Mouse (Mus musculus): ENCODE results near the gene Klf7. TPM values are rescaled to one million over a fixed set of nuclear protein-coding genes. Genes with fewer than 3 reads are reported as not detected.

The Klf7 gene
- total and polyA plus RNA-seq, 3 experiments: 1.6 to 3.1 TPM; not detected in 1

- H3K27ac ChIP-seq (ENCODE audit: control insufficient read depth, low read depth, low read length): no peak overlapping the region
- H3K27me3 ChIP-seq (ENCODE audit: control insufficient read depth in 1 of 2, insufficient read depth in 2 of 2, low read length in 2 of 2): no peaks in the 10 kb centered on the region
- no peaks in the 10 kb centered on the region for H3K4me1 ChIP-seq (ENCODE audit: control insufficient read depth in 1 of 2, insufficient read depth in 2 of 2, low read length in 2 of 2)
- TF ChIP-seq TAL1 (IDR thresholded peaks at IDR 0.05; ENCODE audit: low read length) (no peak), MAZ (IDR thresholded peaks at IDR 0.05; ENCODE audit: low read depth, low read length) (no peak), MYC (IDR thresholded peaks at IDR 0.05; ENCODE audit: low read depth, low read length) (no peak), EP300 (IDR thresholded peaks at IDR 0.05; ENCODE audit: low read depth in 1 of 2, low read length in 2 of 2) (no peak), BHLHE40 (IDR thresholded peaks at IDR 0.05; ENCODE audit: borderline replicate concordance, low read depth, low read length) (no peak), USF2 (IDR thresholded peaks at IDR 0.05; ENCODE audit: borderline replicate concordance in 1 of 2, insufficient read depth in 1 of 2, low read depth in 1 of 2, low read length in 2 of 2) (no peak), CHD2 (IDR thresholded peaks at IDR 0.05; ENCODE audit: low read length) (no peak), RAD21 (IDR thresholded peaks at IDR 0.05; ENCODE audit: low read depth, low read length) (no peak), USF1 (IDR thresholded peaks at IDR 0.05; ENCODE audit: low read depth, low read length) (no peak), SIN3A (IDR thresholded peaks at IDR 0.05; ENCODE audit: low read length) (no peak), MYB (IDR thresholded peaks at IDR 0.05; ENCODE audit: low read depth, low read length) (no peak), NELFE (IDR thresholded peaks at IDR 0.05; ENCODE audit: low read depth, low read length) (no peak), ETS1 (IDR thresholded peaks at IDR 0.05; ENCODE audit: low read depth, low read length) (no peak), POLR2A (IDR thresholded peaks at IDR 0.05; ENCODE audit: control insufficient read depth in 1 of 2, insufficient read depth in 1 of 2, low read depth in 1 of 2, low read length in 2 of 2, poor library complexity in 1 of 2) (no peak), ZKSCAN1 (IDR thresholded peaks at IDR 0.05; ENCODE audit: low read depth, low read length) (no peak), ZC3H11A (IDR thresholded peaks at IDR 0.05; ENCODE audit: low read depth, low read length) (no peak), CTCF (IDR thresholded peaks at IDR 0.05 in 2 of 3, conservative IDR thresholded peaks at IDR 0.05 in 1 of 3; ENCODE audit: control insufficient read depth in 1 of 3, insufficient read depth in 1 of 3, low read depth in 2 of 3, low read length in 3 of 3, poor library complexity in 1 of 3, severe bottlenecking in 1 of 3) (no peak), POLR2AphosphoS5 (IDR thresholded peaks at IDR 0.05; ENCODE audit: borderline replicate concordance, low read depth, low read length) (no peak)
- no peak overlapping the region for H3K9ac ChIP-seq (ENCODE audit: control insufficient read depth, low read depth, low read length, poor library complexity, severe bottlenecking)
- H3K36me3 ChIP-seq (ENCODE audit: control insufficient read depth in 1 of 2, insufficient read depth in 2 of 2, low read length in 2 of 2): no peaks in the 10 kb centered on the region
- H3K9me3 ChIP-seq (replicated peaks; ENCODE audit: insufficient read depth, low read length): no peaks in the 10 kb centered on the region
- H3K4me3 ChIP-seq (ENCODE audit: control insufficient read depth in 1 of 2, insufficient read depth in 1 of 2, low read depth in 2 of 2, low read length in 2 of 2): no peak overlapping the region
- no peaks in the 10 kb centered on the region for H3K79me2 ChIP-seq (ENCODE audit: control insufficient read depth, insufficient read depth, low read length, poor library complexity)
- DNase-seq (ENCODE audit: low read depth, low spot score): no peak
Observed at GRCm38 (mm10) chr1:64018466-64019077, 103.5 kb downstream of the Klf7 start.

- Histone ChIP-seq H3K9ac (ENCODE audit: control insufficient read depth, low read depth, low read length, poor library complexity, severe bottlenecking) (no peak overlapping the region), H3K9me3 (replicated peaks; ENCODE audit: insufficient read depth, low read length) (no peaks in the 10 kb centered on the region), H3K27ac (ENCODE audit: control insufficient read depth, low read depth, low read length) (no peak overlapping the region), H3K4me1 (ENCODE audit: control insufficient read depth in 1 of 2, insufficient read depth in 2 of 2, low read length in 2 of 2) (no peaks in the 10 kb centered on the region), H3K36me3 (ENCODE audit: control insufficient read depth in 1 of 2, insufficient read depth in 2 of 2, low read length in 2 of 2) (no peaks in the 10 kb centered on the region), H3K27me3 (ENCODE audit: control insufficient read depth in 1 of 2, insufficient read depth in 2 of 2, low read length in 2 of 2) (no peaks in the 10 kb centered on the region), H3K79me2 (ENCODE audit: control insufficient read depth, insufficient read depth, low read length, poor library complexity) (no peaks in the 10 kb centered on the region), H3K4me3 (ENCODE audit: control insufficient read depth in 1 of 2, insufficient read depth in 1 of 2, low read depth in 2 of 2, low read length in 2 of 2) (no peak overlapping the region)
- no peak for DNase-seq (ENCODE audit: low read depth, low spot score)
- TF ChIP-seq TCF12 (IDR thresholded peaks at IDR 0.05; ENCODE audit: low read depth, low read length) (no peak), JUND (IDR thresholded peaks at IDR 0.05; ENCODE audit: low read depth, low read length) (no peak), ELF1 (IDR thresholded peaks at IDR 0.05; ENCODE audit: low read depth, low read length) (no peak), RAD21 (IDR thresholded peaks at IDR 0.05; ENCODE audit: low read depth, low read length) (no peak), MXI1 (IDR thresholded peaks at IDR 0.05; ENCODE audit: low read depth, low read length) (no peak), USF1 (IDR thresholded peaks at IDR 0.05; ENCODE audit: low read depth, low read length) (no peak), EP300 (IDR thresholded peaks at IDR 0.05; ENCODE audit: low read depth in 1 of 2, low read length in 2 of 2) (no peak), SMC3 (IDR thresholded peaks at IDR 0.05; ENCODE audit: low read depth, low read length) (no peak), MAX (IDR thresholded peaks at IDR 0.05; ENCODE audit: low read length) (no peak), POLR2A (IDR thresholded peaks at IDR 0.05; ENCODE audit: control insufficient read depth in 1 of 2, insufficient read depth in 1 of 2, low read depth in 1 of 2, low read length in 2 of 2, poor library complexity in 1 of 2) (no peak), POLR2AphosphoS2 (IDR thresholded peaks at IDR 0.05; ENCODE audit: low read length) (no peak), E2F4 (IDR thresholded peaks at IDR 0.05; ENCODE audit: borderline replicate concordance, low read depth, low read length) (no peak), ZMIZ1 (IDR thresholded peaks at IDR 0.05; ENCODE audit: low read depth, low read length) (no peak), MEF2A (IDR thresholded peaks at IDR 0.05; ENCODE audit: extremely low read depth, insufficient replicate concordance, low read depth, low read length, poor library complexity, severe bottlenecking) (no peak), TAL1 (IDR thresholded peaks at IDR 0.05; ENCODE audit: low read length) (no peak), KAT2A (conservative IDR thresholded peaks at IDR 0.05; ENCODE audit: low read depth, low read length) (no peak), POLR2AphosphoS5 (IDR thresholded peaks at IDR 0.05; ENCODE audit: borderline replicate concordance, low read depth, low read length) (no peak), GABPA (IDR thresholded peaks at IDR 0.05; ENCODE audit: low read depth, low read length) (no peak), MAZ (IDR thresholded peaks at IDR 0.05; ENCODE audit: low read depth, low read length) (no peak)
Observed at GRCm38 (mm10) chr1:64014091-64014490, 108.0 kb downstream of the Klf7 start.

Data from MEL (cell line).